Mouse (Mus musculus) midbrain, embryonic 16.5 days (tissue): Measurements from ENCODE around the gene Hook1. TPM values are rescaled to one million over a fixed set of nuclear protein-coding genes. Genes with fewer than 3 reads are reported as not detected.
"Not testable (repeated sequence)": the region's sequence is repeated elsewhere in the genome, so short reads cannot be mapped to it uniquely, and the experiment has no call there.

Experiments used
- ATAC-seq: fragments of 200-750 bp; cut with Nextera tagmentation; 2 replicates; pipeline ENCODE4 v1.8.0; 2017; ENCODE audit warnings: moderate TSS enrichment
- H3K27ac ChIP-seq: fragments of 300-500 bp; sonication (generic); 2 replicates; pipeline ENCODE4 v1.5.1; 2014; ENCODE audit warnings: mild to moderate bottlenecking, low read length, mixed read lengths
- H3K27me3 ChIP-seq: fragments of 300-500 bp; sonication (generic); 2 replicates; pipeline ENCODE4 v1.6.1; 2014; ENCODE audit warnings: low read depth, low read length, mixed read lengths; ENCODE audit not compliant: control insufficient read depth, insufficient read depth
- H3K36me3 ChIP-seq: fragments of 300-500 bp; sonication (generic); 2 replicates; pipeline ENCODE4 v1.6.1; 2014; ENCODE audit warnings: mild to moderate bottlenecking, low read length, moderate library complexity, mixed read lengths; ENCODE audit not compliant: control insufficient read depth, insufficient read depth
- H3K4me1 ChIP-seq: fragments of 300-500 bp; sonication (generic); 2 replicates; pipeline ENCODE4 v1.6.1; 2014; ENCODE audit warnings: mild to moderate bottlenecking, low read length, mixed read lengths; ENCODE audit not compliant: control insufficient read depth, insufficient read depth
- H3K4me2 ChIP-seq: fragments of 300-500 bp; sonication (generic); 2 replicates; pipeline ENCODE4 v1.6.1; 2014; ENCODE audit warnings: mild to moderate bottlenecking, low read length, mixed read lengths
- H3K4me3 ChIP-seq: fragments of 300-500 bp; sonication (generic); 2 replicates; pipeline ENCODE4 v1.5.1; 2014; ENCODE audit warnings: low read depth, mild to moderate bottlenecking, low read length, moderate library complexity, mixed read lengths
- H3K9ac ChIP-seq: fragments of 300-500 bp; sonication (generic); 2 replicates; pipeline ENCODE4 v1.6.1; 2014; ENCODE audit warnings: low read depth, low read length, mixed read lengths
- H3K9me3 ChIP-seq: fragments of 300-500 bp; sonication (generic); replicated peaks from 2 replicates; pipeline ENCODE4 v1.6.1; 2014; ENCODE audit warnings: mild to moderate bottlenecking, low read length, mixed read lengths; ENCODE audit not compliant: control insufficient read depth, poor library complexity, severe bottlenecking
- WGBS: fragments of 180-500 bp; shearing (Covaris S2); extraction: QIAGEN DNeasy Blood & Tissue Kit; methylation state at CpG from one replicate; pipeline ENCODE4 v1.1.7; 2014; 5-methylcytosine and 5-hydroxymethylcytosine counted together
- polyA plus RNA-seq: library from polyadenylated mRNA; unstranded; fragments of >200 nt; fragmentation: Nextera tagmentation; extraction: Ambion mirVana; gene quantifications from 2 replicates; pipeline ENCODE4 v1.2.1, GENCODE M21; 2015

Gene Hook1
- polyA plus RNA-seq, 1 experiment from 2014 or later: 90.8 TPM

- H3K36me3 ChIP-seq: no peaks in the 10 kb centered on the region
- H3K4me3 ChIP-seq: no peak overlapping the region
- H3K4me1 ChIP-seq: no peaks in the 10 kb centered on the region
- ATAC-seq: no peak
- no peak overlapping the region for H3K4me2 ChIP-seq
- H3K9ac ChIP-seq: no peak overlapping the region
- no peak overlapping the region for H3K27ac ChIP-seq
- no peaks in the 10 kb centered on the region for H3K9me3 ChIP-seq
- 81% methylated on average over 4 of the region's 4 CpGs for WGBS
- no peaks in the 10 kb centered on the region for H3K27me3 ChIP-seq
Measured at GRCm38 (mm10) chr4:95934384-95935035, 32.5 kb upstream of the Hook1 start.

- H3K4me3 ChIP-seq: no peak overlapping the region
Measured at GRCm38 (mm10) chr4:95938701-95939100, 28.3 kb upstream of the Hook1 start.

GRCm38 (mm10) chr4:95947896-95948295 is 19.1 kb upstream of the Hook1 start:
- 75% methylated on average over 1 of the region's 1 CpGs for WGBS
- no peaks in the 10 kb centered on the region; the same call in 1 of the 2 replicates for H3K9me3 ChIP-seq
- ATAC-seq: no peak
- no peak overlapping the region for H3K4me3 ChIP-seq
- no peak overlapping the region for H3K9ac ChIP-seq
- H3K4me2 ChIP-seq: no peak overlapping the region
- no peaks in the 10 kb centered on the region for H3K36me3 ChIP-seq
- H3K27ac ChIP-seq: no peak overlapping the region
- H3K4me1 ChIP-seq: no peaks in the 10 kb centered on the region
- no peaks in the 10 kb centered on the region for H3K27me3 ChIP-seq

More at GRCm38 (mm10) chr4:95938701-95939100, 28.3 kb upstream of the Hook1 start:
- Histone ChIP-seq H3K9me3 (no peaks in the 10 kb centered on the region), H3K9ac (no peak overlapping the region), H3K27ac (no peak overlapping the region), H3K4me1 (no peaks in the 10 kb centered on the region), H3K27me3 (no peaks in the 10 kb centered on the region), H3K36me3 (no peaks in the 10 kb centered on the region), H3K4me2 (no peak overlapping the region)
- no peak for ATAC-seq
- WGBS: 79% methylated on average over 3 of the region's 3 CpGs

GRCm38 (mm10) chr4:95953328-95953727 is 13.7 kb upstream of the Hook1 start:
- ATAC-seq: no peak
- Histone ChIP-seq H3K4me2 (no peak overlapping the region), H3K9me3 (no peaks in the 10 kb centered on the region)

GRCm38 (mm10) chr4:95982221-95982620 is 15.2 kb downstream of the Hook1 start:
- H3K9me3 ChIP-seq, H3K9ac ChIP-seq, H3K27ac ChIP-seq, H3K4me1 ChIP-seq, H3K4me2 ChIP-seq, H3K27me3 ChIP-seq, H3K36me3 ChIP-seq, ATAC-seq, H3K4me3 ChIP-seq: not testable (repeated sequence)
- 96% methylated on average over 17 of the region's 17 CpGs for WGBS

More at GRCm38 (mm10) chr4:95953328-95953727, 13.7 kb upstream of the Hook1 start:
- no peaks in the 10 kb centered on the region for H3K27me3 ChIP-seq
- H3K9ac ChIP-seq: no peak overlapping the region
- no peak overlapping the region for H3K4me3 ChIP-seq
- no peaks in the 10 kb centered on the region for H3K4me1 ChIP-seq
- H3K36me3 ChIP-seq: no peaks in the 10 kb centered on the region
- no peak overlapping the region for H3K27ac ChIP-seq

GRCm38 (mm10) chr4:96016875-96017274 is 49.8 kb downstream of the Hook1 start:
- no peaks in the 10 kb centered on the region for H3K9me3 ChIP-seq
- H3K27ac ChIP-seq: no peak overlapping the region
- WGBS: 97% methylated on average over 1 of the region's 1 CpGs
- H3K9ac ChIP-seq: no peak overlapping the region
- no peaks in the 10 kb centered on the region for H3K4me1 ChIP-seq
- no peak overlapping the region for H3K4me2 ChIP-seq
- H3K36me3 ChIP-seq: peaks cover 18% of the 10 kb centered on the region
- ATAC-seq: no peak
- no peaks in the 10 kb centered on the region for H3K27me3 ChIP-seq
- H3K4me3 ChIP-seq: no peak overlapping the region

GRCm38 (mm10) chr4:96022803-96023202 is 55.8 kb downstream of the Hook1 start:
- Histone ChIP-seq H3K9me3 (no peaks in the 10 kb centered on the region), H3K36me3 (peaks cover 12% of the 10 kb centered on the region), H3K9ac (no peak overlapping the region), H3K27me3 (no peaks in the 10 kb centered on the region), H3K4me1 (no peaks in the 10 kb centered on the region), H3K4me2 (no peak overlapping the region), H3K4me3 (no peak overlapping the region), H3K27ac (no peak overlapping the region)
- ATAC-seq: no peak

- 0 out of 2 replicates have a peak, but pooled peaks have one; percentile 39 for ATAC-seq
Measured at GRCm38 (mm10) chr4:96028412-96028811, 61.4 kb downstream of the Hook1 start.

GRCm38 (mm10) chr4:96060106-96060505 is 93.1 kb downstream of the Hook1 start:
- H3K4me1 ChIP-seq: no peaks in the 10 kb centered on the region
- no peak overlapping the region for H3K27ac ChIP-seq
- H3K9me3 ChIP-seq: no peaks in the 10 kb centered on the region
- no peak for ATAC-seq
- H3K4me3 ChIP-seq: no peak overlapping the region
- 90% methylated on average over 2 of the region's 2 CpGs for WGBS
- H3K36me3 ChIP-seq: no peaks in the 10 kb centered on the region
- no peak overlapping the region for H3K4me2 ChIP-seq
- no peak overlapping the region for H3K9ac ChIP-seq
- H3K27me3 ChIP-seq: no peaks in the 10 kb centered on the region

More at GRCm38 (mm10) chr4:96028412-96028811, 61.4 kb downstream of the Hook1 start:
- Histone ChIP-seq H3K9ac (no peak overlapping the region), H3K4me2 (no peak overlapping the region), H3K27me3 (no peaks in the 10 kb centered on the region), H3K36me3 (no peaks in the 10 kb centered on the region), H3K27ac (no peak overlapping the region), H3K9me3 (no peaks in the 10 kb centered on the region), H3K4me1 (no peaks in the 10 kb centered on the region), H3K4me3 (no peak overlapping the region)
- 81% methylated on average over 1 of the region's 1 CpGs for WGBS
